Mouse (Mus musculus): ENCODE measurements around the gene Erp29. TPM values are rescaled to one million over a fixed set of nuclear protein-coding genes. Genes with fewer than 3 reads are reported as not detected.

The Erp29 gene
- polyA plus RNA-seq, 2 experiments from 2014 or later, result 64.9 to 80.3 TPM

DNA sequence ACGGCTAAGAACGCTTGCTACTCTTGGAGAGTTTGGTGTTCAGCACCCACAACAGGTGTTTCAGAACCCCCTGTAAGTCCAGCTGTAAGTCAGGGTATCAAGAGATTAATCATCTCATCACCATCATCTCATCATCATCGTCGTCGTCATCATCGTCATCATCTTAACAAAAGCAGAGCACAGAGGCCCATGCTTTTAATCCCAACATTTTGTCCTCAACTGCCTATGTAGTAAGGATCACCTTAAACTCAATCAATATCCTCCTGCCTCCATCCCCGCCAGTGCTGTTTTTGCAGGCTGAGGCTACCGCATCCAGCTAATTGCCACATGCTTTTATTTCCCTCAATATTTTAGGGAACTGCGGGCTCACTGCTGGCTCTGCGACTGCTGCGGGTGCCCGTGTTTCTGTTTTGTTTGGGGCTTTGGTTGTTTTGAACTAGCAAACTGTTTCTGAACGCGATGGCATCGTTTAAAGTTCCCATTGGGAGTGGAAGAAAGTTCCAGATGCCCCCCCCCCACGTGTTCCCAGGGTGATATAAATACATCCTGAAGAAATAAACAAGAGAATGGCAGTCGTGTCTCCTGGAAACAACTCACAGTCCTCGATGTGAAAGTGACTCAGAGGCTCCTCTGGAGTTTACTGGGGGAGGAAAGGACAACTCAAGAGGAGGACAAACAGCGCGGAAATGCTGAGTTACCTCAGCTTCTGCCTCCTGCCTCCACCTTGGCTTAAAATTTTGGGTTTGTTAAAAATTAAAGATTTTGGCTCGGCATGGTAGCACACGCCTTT lies 66.0 kb downstream of the Erp29 start:
- ATAC-seq, result no peak

DNA sequence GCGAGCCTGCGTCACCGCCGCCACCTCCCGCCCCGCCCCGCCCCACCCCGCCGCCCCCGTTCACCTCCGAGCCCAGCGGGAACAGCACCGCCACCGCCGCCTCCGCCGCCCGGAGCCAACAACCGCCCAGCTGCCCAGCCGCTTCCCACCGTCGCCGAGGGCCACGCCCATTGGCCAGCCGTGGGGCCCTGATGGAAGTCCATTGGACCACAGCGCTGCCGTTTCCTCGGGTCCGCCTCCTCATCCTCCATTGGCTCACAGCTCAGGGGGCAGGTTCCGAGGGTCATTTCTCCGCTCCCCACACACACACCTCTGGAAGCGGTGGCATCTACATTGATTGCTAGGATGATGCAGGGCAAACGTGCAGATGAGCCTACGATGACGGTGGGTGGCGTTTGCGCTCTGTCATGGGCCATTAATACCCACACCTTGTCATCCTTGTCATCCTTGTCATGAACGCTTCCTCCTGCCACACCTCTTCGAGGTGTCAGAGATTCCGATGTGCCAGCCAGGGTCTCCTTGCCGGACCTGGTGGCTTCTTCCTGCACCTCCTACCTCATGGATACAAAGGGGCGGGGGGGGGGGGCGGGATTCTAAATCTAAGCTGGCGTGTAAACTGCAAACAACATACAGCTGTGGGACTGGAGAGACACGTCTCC lies 66.7 kb downstream of the Erp29 start, which contains the start of gene Trafd1:
Gene Trafd1, minus strand, starts transcription at position 172 of the 659 bp plus-strand sequence.
- peak; percentile 80 for ATAC-seq

GRCm38 (mm10) chr5:121384757-121385460 lies 67.4 kb downstream of the Erp29 start:
- peak; percentile 16 for ATAC-seq

GRCm38 (mm10) chr5:121383857-121384756 lies 68.2 kb downstream of the Erp29 start:
- ATAC-seq, result no peak

DNA sequence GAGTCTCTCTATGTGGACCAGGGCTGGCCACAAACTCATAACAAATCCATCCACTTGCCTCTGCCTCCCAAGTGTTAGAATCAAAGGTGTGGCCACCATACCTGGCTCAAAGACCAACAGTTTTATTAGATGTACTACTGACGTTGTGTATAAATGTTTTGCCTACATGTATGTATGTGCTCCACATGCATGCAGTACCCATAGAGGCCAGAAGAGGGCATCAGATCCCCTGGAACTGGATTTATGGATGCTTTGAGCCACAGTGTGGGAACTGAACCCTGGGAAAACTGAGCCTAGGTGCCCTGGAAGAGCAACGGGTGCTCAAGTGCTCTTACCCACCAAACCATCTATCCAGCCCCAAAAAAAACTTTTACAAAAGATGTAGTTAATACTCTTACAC lies 71.6 kb downstream of the Erp29 start:
- ATAC-seq, result no peak

DNA sequence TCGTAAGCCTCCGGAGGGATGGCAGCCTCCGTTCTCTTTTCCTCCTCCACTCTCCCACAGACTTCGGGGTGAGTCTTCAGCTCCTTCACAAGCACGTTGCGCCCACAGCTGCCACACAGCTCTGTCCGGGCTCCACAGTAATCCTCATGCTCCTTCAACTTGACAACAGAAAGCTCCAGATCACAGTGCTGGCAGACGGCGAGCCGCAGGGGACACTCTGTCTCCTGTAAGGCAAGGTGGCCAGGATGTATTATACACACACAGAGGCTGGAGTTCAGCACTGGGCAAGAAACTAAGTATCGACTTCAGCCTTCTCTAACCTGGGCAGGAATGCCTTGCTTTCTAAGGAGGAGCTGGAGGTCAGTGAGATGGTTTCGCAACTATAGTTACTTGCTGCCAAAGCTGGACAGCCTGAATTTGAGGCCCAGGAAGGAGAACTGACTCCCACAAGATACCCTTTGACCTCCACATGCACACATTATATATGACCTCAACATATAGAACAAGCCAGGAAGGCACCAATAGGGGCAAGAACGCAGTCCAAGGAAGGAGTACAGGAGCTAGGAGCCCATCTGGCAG lies 73.5 kb downstream of the Erp29 start:
- ATAC-seq, result no peak

Other genes with a start within 250 kb of the Erp29 start
- gene Rpl6, start 248.0 kb downstream of the Erp29 start, polyA plus RNA-seq (2017; shearing (Covaris generic)), result 1,000 to 10,000 TPM; 1,708 to 1,898 TPM
- gene Hectd4, start 232.3 kb downstream of the Erp29 start, polyA plus RNA-seq (2017; shearing (Covaris generic)), result 1 to 10 TPM; 8.8 to 9.8 TPM
- 10 to 100 TPM; 37.5 to 58.0 TPM for gene Trafd1, start 66.9 kb downstream of the Erp29 start, polyA plus RNA-seq (2017; shearing (Covaris generic))
- 10 to 100 TPM; 43.2 to 54.1 TPM for gene Naa25, start 54.6 kb downstream of the Erp29 start, polyA plus RNA-seq (2017; shearing (Covaris generic))
- gene Tmem116, start 613 bp downstream of the Erp29 start, polyA plus RNA-seq (2017; shearing (Covaris generic)), result 1 to 10 TPM in 1 of 2 experiments, under 1 TPM in 1; 0.93 to 1.3 TPM
- not detected for gene Adam1b, start 50.9 kb upstream of the Erp29 start, polyA plus RNA-seq (2017; shearing (Covaris generic))
- gene Adam1a, start 93.0 kb upstream of the Erp29 start, polyA plus RNA-seq (2017; shearing (Covaris generic)), result 1 to 10 TPM; 1.2 to 1.6 TPM
- not detected for gene Gm42878, start 93.0 kb upstream of the Erp29 start, polyA plus RNA-seq (2017; shearing (Covaris generic))
- 10 to 100 TPM; 23.5 to 32.2 TPM for gene Mapkapk5, start 93.4 kb upstream of the Erp29 start, polyA plus RNA-seq (2017; shearing (Covaris generic))
- 10 to 100 TPM in 1 of 2 experiments, 1 to 10 TPM in 1; 10.0 to 19.3 TPM for gene Aldh2, start 141.3 kb upstream of the Erp29 start, polyA plus RNA-seq (2017; shearing (Covaris generic))
- 1 to 10 TPM; 3.1 to 4.7 TPM for gene Acad12, start 166.4 kb upstream of the Erp29 start, polyA plus RNA-seq (2017; shearing (Covaris generic))
- gene Acad10, start 208.0 kb upstream of the Erp29 start, polyA plus RNA-seq (2017; shearing (Covaris generic)), result 1 to 10 TPM; 6.2 to 7.0 TPM
- gene Brap, start 208.1 kb upstream of the Erp29 start, polyA plus RNA-seq (2017; shearing (Covaris generic)), result 10 to 100 TPM in 1 of 2 experiments, 1 to 10 TPM in 1; 8.0 to 13.6 TPM

All from CD4-positive, CD25-positive, alpha-beta regulatory T cell, adult 4 months (primary cell).